Comparison of ENCODE assay signal across 26 mouse cellular contexts in the genomic region with DNA sequence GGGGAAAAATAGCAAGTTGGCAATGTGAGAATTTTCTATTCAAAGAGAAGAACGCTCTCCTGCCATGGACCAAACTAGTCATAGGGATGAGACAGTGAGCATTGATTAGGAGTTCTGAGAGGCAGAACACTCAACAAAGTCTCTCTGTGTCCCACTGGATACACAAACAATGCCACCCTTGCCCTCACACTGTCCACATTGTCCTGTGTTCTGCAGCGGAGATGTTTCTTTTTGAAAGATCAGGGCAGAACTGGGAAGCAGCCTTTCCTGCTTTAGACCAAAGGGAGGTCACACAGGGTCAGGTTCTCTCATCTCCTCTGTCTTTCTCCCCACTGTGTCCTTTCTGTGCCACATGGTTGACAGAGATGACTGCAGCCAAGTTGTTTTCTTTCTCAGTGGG. TPM values are rescaled to one million over a fixed set of nuclear protein-coding genes. Genes with fewer than 3 reads are reported as not detected.
DNase-seq lines count a peak whose midpoint lies in the region; TF ChIP-seq lines count a peak whose summit lies in the region.
"Had no signal": no experiment of that assay in that cellular context is flagged by ENCODE, and none has a peak within 500 bp of the region (broad histone marks: within the 10 kb centered on the region; RNA-seq: fewer than 3 reads in every experiment).

No protein-coding gene starts in this region.

- TF ChIP-seq POLR2A in cerebellum, adult 2 months (IDR thresholded peaks at IDR 0.05; ENCODE audit: borderline replicate concordance, insufficient read depth, low read length) = no peak

- no peak overlapping the region for H3K4me3 ChIP-seq in cerebellum, adult 2 months (replicated peaks; ENCODE audit: insufficient read depth, low read depth, low read length)
- H3K4me3 ChIP-seq: embryonic facial prominence, embryonic 10.5 days; forebrain, embryonic 15.5 days; heart, embryonic 13.5 days; limb, embryonic 15.5 days; megakaryocyte, embryonic 14.5 days had no signal

- H3K27me3 ChIP-seq in cerebellum, adult 2 months (ENCODE audit: control insufficient read depth, insufficient read depth, low read length) = no peaks in the 10 kb centered on the region
- H3K27me3 ChIP-seq: limb, embryonic 15.5 days had no signal

- peak overlapping the region; percentile 52; the same call in 1 of the 2 replicates for H3K27ac ChIP-seq in cerebellum, adult 2 months (ENCODE audit: insufficient read depth, low read length)
- H3K27ac ChIP-seq: embryonic facial prominence, embryonic 10.5 days; forebrain, embryonic 15.5 days; heart, embryonic 13.5 days; hindbrain, embryonic 14.5 days; kidney, postnatal 0 days; limb, embryonic 15.5 days; liver, embryonic 14.5 days had no signal

- TF ChIP-seq CTCF in cerebellum, adult 2 months (IDR thresholded peaks at IDR 0.05; ENCODE audit: borderline replicate concordance, insufficient read depth, low read depth, low read length) = no peak

- WGBS in cerebellum, adult 2 months = 65% methylated on average over 2 of the region's 2 CpGs

- DNase-seq in cerebellum, adult 2 months = peak in 1 of 2 experiments; percentile 33
- no peak for DNase-seq in cerebellum, postnatal 10 days
- DNase-seq in layer of hippocampus, adult 11-12 months (ENCODE audit: low spot score) = peak; percentile 55
- no peak for DNase-seq in layer of hippocampus, postnatal 14 days (ENCODE audit: low spot score in 2 of 2)
- peak; percentile 55 for DNase-seq in right cerebral cortex, adult 18-20 months
- no peak for DNase-seq in right cerebral cortex, postnatal 36 days (ENCODE audit: low spot score in 2 of 2)
- DNase-seq in mesoderm, embryonic 11.5 days (ENCODE audit: low read depth, low spot score) = peak; percentile 22
- DNase-seq in spleen, adult 18-20 months = no peak
- DNase-seq: adrenal gland, postnatal 14 days; gastrocnemius, postnatal 14 days; heart, postnatal 14 days; kidney, adult 18-20 months; lung, embryonic 14.5 days; lung, postnatal 36 days; midbrain, embryonic 14.5 days; right cerebral cortex, postnatal 14 days; thymus, adult 18-20 months; thymus, postnatal 4 days had no signal

- H3K4me1 ChIP-seq in cerebellum, adult 2 months (ENCODE audit: control insufficient read depth, insufficient read depth, low read length) = 0 out of 2 replicates have a peak, but pooled peaks cover 3% of the 10 kb centered on the region

RNA-seq across cellular contexts. Expression of gene Kctd3, which starts 7.7 kb away (rescaled TPM):
- 96.6 and 99.9 TPM in 2 replicates for polyA plus RNA-seq in cerebellum, adult 2 months (2012; rRNA removed)
- 100 to 1,000 TPM; 103 to 109 TPM for total RNA-seq in layer of hippocampus, postnatal 14 days (2021)

Comparison
In these comparisons a context has a peak if more than half of its experiments do, and no peak if none do; other contexts are left out.
1. DNase-seq: peak in layer of hippocampus, adult 11-12 months (single experiment), right cerebral cortex, adult 18-20 months (single experiment) and mesoderm, embryonic 11.5 days (single experiment); none in cerebellum, postnatal 10 days (0 of 2), layer of hippocampus, postnatal 14 days (0 of 2), right cerebral cortex, postnatal 36 days (0 of 2) and spleen, adult 18-20 months (0 of 2).